Mouse (Mus musculus) cerebellum, adult 2 months (tissue): ENCODE results near the gene Cdc42bpb.

Experiments
- CTCF ChIP-seq: fragments of 200-500 bp; IDR thresholded peaks from 2 replicates; pipeline ENCODE4 v1.5.1; 2011; ENCODE audit warnings: low read depth, mild to moderate bottlenecking, control low read depth, low read length, moderate library complexity, borderline replicate concordance; ENCODE audit not compliant: insufficient read depth
- POLR2A ChIP-seq: fragments of 200-500 bp; IDR thresholded peaks from 2 replicates; pipeline ENCODE4 v1.6.1; 2011; ENCODE audit warnings: low read length, control low read depth, borderline replicate concordance; ENCODE audit not compliant: insufficient read depth

DNA sequence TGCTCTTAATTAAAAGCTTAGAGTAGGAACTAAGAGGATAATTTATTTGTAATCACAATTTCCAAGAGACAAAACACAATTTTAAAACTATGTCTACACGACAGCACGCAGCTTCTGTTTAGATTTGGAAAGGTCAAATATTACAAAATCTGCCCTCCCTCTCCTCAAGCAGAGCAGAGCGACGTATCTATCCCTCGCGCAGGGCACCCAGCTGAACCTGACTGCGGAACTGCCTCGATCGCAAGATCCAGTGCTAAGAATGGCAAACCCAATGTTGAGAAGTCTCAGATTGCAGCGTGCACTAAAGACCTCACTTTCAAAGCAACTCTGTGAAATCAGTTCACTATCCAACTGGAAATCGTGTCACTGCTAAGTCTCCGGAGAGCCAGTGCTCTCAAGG, 2.0 kb downstream of the Cdc42bpb start:
- TF ChIP-seq CTCF (no peak), POLR2A (no peak)
